Mouse (Mus musculus): ENCODE results near the gene Arhgap20. TPM values are rescaled to one million over a fixed set of nuclear protein-coding genes. Genes with fewer than 3 reads are reported as not detected.

The Arhgap20 gene
- polyA plus RNA-seq, 1 experiment from 2014 or later = 1.2 TPM

DNA sequence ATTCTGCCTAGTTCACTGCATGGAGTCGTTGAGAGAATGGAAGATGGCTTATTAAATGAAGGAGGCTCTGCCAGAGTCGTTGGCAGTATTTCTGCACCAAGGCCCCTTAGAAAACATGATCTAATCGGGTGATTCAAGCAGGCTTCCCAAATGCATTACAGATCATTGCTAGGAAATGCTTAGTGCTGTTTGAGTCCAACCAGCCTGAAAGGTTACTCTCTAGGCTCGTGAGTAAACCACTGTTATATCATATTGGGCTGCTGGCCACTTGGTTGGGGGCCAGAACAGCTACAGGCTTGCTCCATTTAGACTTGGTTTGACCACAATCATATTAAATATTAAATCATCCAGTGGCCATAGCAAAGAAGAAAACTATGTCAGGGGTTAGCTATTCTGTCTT, 118.2 kb downstream of the Arhgap20 start:
- WGBS = 80% methylated on average over 4 of the region's 4 CpGs
- H3K36me3 ChIP-seq (ENCODE audit: insufficient read depth, low read length) = no peaks in the 10 kb centered on the region
- no peak overlapping the region for H3K27ac ChIP-seq
- H3K4me3 ChIP-seq (replicated peaks; ENCODE audit: low read depth, low read length) = no peak overlapping the region
- H3K27me3 ChIP-seq (ENCODE audit: insufficient read depth, low read length) = no peaks in the 10 kb centered on the region
- DNase-seq (ENCODE audit: low spot score) = no peak
- no peak for TF ChIP-seq CTCF (IDR thresholded peaks at IDR 0.05; ENCODE audit: low read depth)
- H3K4me1 ChIP-seq (replicated peaks; ENCODE audit: insufficient read depth, low read length) = no peaks in the 10 kb centered on the region
- H3K9ac ChIP-seq (ENCODE audit: low read depth, low read length) = no peak overlapping the region
- H3K4me2 ChIP-seq (ENCODE audit: low read length) = no peak overlapping the region
- H3K9me3 ChIP-seq (replicated peaks; ENCODE audit: low read length) = no peaks in the 10 kb centered on the region
- no peak for ATAC-seq (replicated peaks; ENCODE audit: low FRiP score, low read depth)

DNA sequence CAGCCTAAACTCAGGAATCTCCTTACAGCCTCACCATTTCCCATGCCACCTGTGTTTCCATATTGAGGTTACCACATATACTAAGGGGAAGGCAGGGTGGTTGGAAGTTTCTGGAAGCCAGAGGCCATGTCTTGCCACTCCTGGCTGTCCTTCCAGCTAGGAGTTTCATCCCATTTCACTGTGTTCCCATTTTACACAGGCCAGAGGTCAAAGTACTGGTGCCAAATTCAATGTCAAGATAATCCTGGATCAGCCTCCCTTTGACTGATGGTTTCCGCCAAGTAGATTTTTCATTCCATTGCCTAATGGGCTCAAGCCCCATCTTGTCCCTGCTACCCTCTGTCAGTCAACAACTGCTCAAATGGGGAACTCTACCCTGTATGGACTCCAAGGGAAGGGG, 127.8 kb downstream of the Arhgap20 start:
- ATAC-seq (replicated peaks; ENCODE audit: low FRiP score, low read depth) = no peak
- H3K36me3 ChIP-seq (ENCODE audit: insufficient read depth, low read length) = no peaks in the 10 kb centered on the region
- H3K27me3 ChIP-seq (ENCODE audit: insufficient read depth, low read length) = no peaks in the 10 kb centered on the region
- H3K9me3 ChIP-seq (replicated peaks; ENCODE audit: low read length) = no peaks in the 10 kb centered on the region
- H3K4me3 ChIP-seq (replicated peaks; ENCODE audit: low read depth, low read length) = no peak overlapping the region
- H3K4me1 ChIP-seq (replicated peaks; ENCODE audit: insufficient read depth, low read length) = no peaks in the 10 kb centered on the region
- WGBS = 97% methylated on average over 1 of the region's 1 CpGs
- TF ChIP-seq CTCF (IDR thresholded peaks at IDR 0.05; ENCODE audit: low read depth) = no peak
- DNase-seq (ENCODE audit: low spot score) = no peak
- H3K27ac ChIP-seq = no peak overlapping the region
- no peak overlapping the region for H3K4me2 ChIP-seq (ENCODE audit: low read length)
- H3K9ac ChIP-seq (ENCODE audit: low read depth, low read length) = no peak overlapping the region

Other genes with a start within 250 kb of the Arhgap20 start
- gene Fdx1, start 198.2 kb downstream of the Arhgap20 start, polyA plus RNA-seq (2015; fragmentation: Nextera tagmentation; extraction: Ambion mirVana) = 220 and 228 TPM in 2 replicates

All from kidney, postnatal 0 days (tissue).